Mouse (Mus musculus): ENCODE data around the gene Tspan17. TPM values are rescaled to one million over a fixed set of nuclear protein-coding genes. Genes with fewer than 3 reads are reported as not detected.

The Tspan17 gene
- total RNA-seq, 1 experiment = 10.4 TPM

DNA sequence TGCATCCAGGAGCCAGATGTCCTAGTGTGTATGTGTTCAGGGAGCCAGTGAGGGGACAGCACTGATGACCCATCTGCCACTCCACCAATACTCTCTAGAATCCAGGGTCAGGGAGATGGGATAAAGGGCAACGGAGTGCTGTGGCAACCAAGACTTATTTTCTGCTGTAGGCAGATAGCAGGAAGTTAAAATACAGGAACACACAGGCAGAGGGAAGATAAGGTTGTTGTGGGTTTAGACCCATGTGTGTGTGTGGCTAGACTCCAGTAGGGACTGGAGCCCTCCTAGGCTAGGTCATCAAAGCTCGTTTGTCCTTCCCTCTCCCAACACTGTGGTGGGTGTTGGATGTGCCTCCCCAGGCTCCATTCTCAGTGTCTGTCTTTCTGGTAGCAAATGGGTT, 32.8 kb downstream of the Tspan17 start:
- no peak overlapping the region for H3K9ac ChIP-seq (ENCODE audit: insufficient read depth, low read depth, low read length, poor library complexity, severe bottlenecking)
- TF ChIP-seq ZC3H11A (IDR thresholded peaks at IDR 0.05; ENCODE audit: borderline replicate concordance, low read depth, low read length) = no peak
- no peak for DNase-seq (ENCODE audit: low read depth, low spot score)
- H3K4me1 ChIP-seq (ENCODE audit: control insufficient read depth in 2 of 2, insufficient read depth in 2 of 2, low read length in 2 of 2, poor library complexity in 1 of 2) = peaks cover 9 to 24% of the 10 kb centered on the region in 2 experiments
- in situ Hi-C loops (cut with MboI; ENCODE audit: low sequenced_read_pairs in 2 of 2, unreplicated experiment in 2 of 2) = no loop called here
- no peaks in the 10 kb centered on the region for H3K9me3 ChIP-seq (ENCODE audit: control insufficient read depth, insufficient read depth, low read depth, low read length)
- H3K36me3 ChIP-seq (ENCODE audit: control insufficient read depth, insufficient read depth, low read length, poor library complexity, severe bottlenecking) = no peaks in the 10 kb centered on the region
- no peak overlapping the region for H3K4me3 ChIP-seq (ENCODE audit: insufficient read depth in 1 of 2, low read depth in 1 of 2, low read length in 2 of 2, poor library complexity in 1 of 2, severe bottlenecking in 1 of 2)
- no peak overlapping the region for H3K27ac ChIP-seq (ENCODE audit: insufficient read depth, low read depth, low read length, poor library complexity, severe bottlenecking)

- Histone ChIP-seq H3K9me3 (ENCODE audit: control insufficient read depth, insufficient read depth, low read depth, low read length) (no peaks in the 10 kb centered on the region), H3K4me3 (ENCODE audit: insufficient read depth in 1 of 2, low read depth in 1 of 2, low read length in 2 of 2, poor library complexity in 1 of 2, severe bottlenecking in 1 of 2) (peak overlapping the region; percentile 50 to 57), H3K27ac (ENCODE audit: insufficient read depth, low read depth, low read length, poor library complexity, severe bottlenecking) (no peak overlapping the region), H3K36me3 (ENCODE audit: control insufficient read depth, insufficient read depth, low read length, poor library complexity, severe bottlenecking) (no peaks in the 10 kb centered on the region), H3K9ac (ENCODE audit: insufficient read depth, low read depth, low read length, poor library complexity, severe bottlenecking) (peak overlapping the region; percentile 26; the same call in 1 of the 2 replicates), H3K4me1 (ENCODE audit: control insufficient read depth in 2 of 2, insufficient read depth in 2 of 2, low read length in 2 of 2, poor library complexity in 1 of 2) (peaks cover 7 to 16% of the 10 kb centered on the region in 2 experiments; a peak in 3 of 4 replicates)
- in situ Hi-C loops (cut with MboI; ENCODE audit: low sequenced_read_pairs in 2 of 2, unreplicated experiment in 2 of 2) = no loop called here
- peak; percentile 50 for DNase-seq (ENCODE audit: low read depth, low spot score)
- TF ChIP-seq CHD2 (IDR thresholded peaks at IDR 0.05; ENCODE audit: low read depth, low read length) = no peak
- no peak for TF ChIP-seq MAFK (IDR thresholded peaks at IDR 0.05; ENCODE audit: insufficient read depth, low read depth, low read length)
- TF ChIP-seq ZC3H11A (IDR thresholded peaks at IDR 0.05; ENCODE audit: borderline replicate concordance, low read depth, low read length) = no peak
- TF ChIP-seq ZNF384 (IDR thresholded peaks at IDR 0.05; ENCODE audit: low read depth, low read length) = no peak
- no peak for TF ChIP-seq HCFC1 (IDR thresholded peaks at IDR 0.05; ENCODE audit: borderline replicate concordance, insufficient read depth, low read length)
Observed at GRCm38 (mm10) chr13:54824111-54824931, 35.1 kb downstream of the Tspan17 start.

GRCm38 (mm10) chr13:54827992-54828391, 38.8 kb downstream of the Tspan17 start:
- Histone ChIP-seq H3K36me3 (ENCODE audit: control insufficient read depth, insufficient read depth, low read length, poor library complexity, severe bottlenecking) (no peaks in the 10 kb centered on the region), H3K4me1 (ENCODE audit: control insufficient read depth in 2 of 2, insufficient read depth in 2 of 2, low read length in 2 of 2, poor library complexity in 1 of 2) (peaks cover 3 to 12% of the 10 kb centered on the region in 2 experiments; a peak in 3 of 4 replicates), H3K9me3 (ENCODE audit: control insufficient read depth, insufficient read depth, low read depth, low read length) (no peaks in the 10 kb centered on the region), H3K9ac (ENCODE audit: insufficient read depth, low read depth, low read length, poor library complexity, severe bottlenecking) (no peak overlapping the region), H3K4me3 (ENCODE audit: insufficient read depth in 1 of 2, low read depth in 1 of 2, low read length in 2 of 2, poor library complexity in 1 of 2, severe bottlenecking in 1 of 2) (no peak overlapping the region), H3K27ac (ENCODE audit: insufficient read depth, low read depth, low read length, poor library complexity, severe bottlenecking) (no peak overlapping the region)
- TF ChIP-seq HCFC1 (IDR thresholded peaks at IDR 0.05; ENCODE audit: borderline replicate concordance, insufficient read depth, low read length) = no peak
- TF ChIP-seq ZC3H11A (IDR thresholded peaks at IDR 0.05; ENCODE audit: borderline replicate concordance, low read depth, low read length) = no peak
- TF ChIP-seq CHD2 (IDR thresholded peaks at IDR 0.05; ENCODE audit: low read depth, low read length) = no peak
- in situ Hi-C loops (cut with MboI; ENCODE audit: low sequenced_read_pairs in 2 of 2, unreplicated experiment in 2 of 2) = no loop called here
- DNase-seq (ENCODE audit: low read depth, low spot score) = no peak

- TF ChIP-seq ZNF384 (IDR thresholded peaks at IDR 0.05; ENCODE audit: low read depth, low read length) = no peak
- no peak for TF ChIP-seq MAFK (IDR thresholded peaks at IDR 0.05; ENCODE audit: insufficient read depth, low read depth, low read length)
- TF ChIP-seq HCFC1 (IDR thresholded peaks at IDR 0.05; ENCODE audit: borderline replicate concordance, insufficient read depth, low read length) = no peak
- TF ChIP-seq CHD2 (IDR thresholded peaks at IDR 0.05; ENCODE audit: low read depth, low read length) = no peak
- no peak for TF ChIP-seq ZC3H11A (IDR thresholded peaks at IDR 0.05; ENCODE audit: borderline replicate concordance, low read depth, low read length)
- no peaks in the 10 kb centered on the region for H3K9me3 ChIP-seq (ENCODE audit: control insufficient read depth, insufficient read depth, low read depth, low read length)
- in situ Hi-C loops (cut with MboI; ENCODE audit: low sequenced_read_pairs in 2 of 2, unreplicated experiment in 2 of 2) = no loop called here
- H3K36me3 ChIP-seq (ENCODE audit: control insufficient read depth, insufficient read depth, low read length, poor library complexity, severe bottlenecking) = no peaks in the 10 kb centered on the region
- H3K4me1 ChIP-seq (ENCODE audit: control insufficient read depth in 2 of 2, insufficient read depth in 2 of 2, low read length in 2 of 2, poor library complexity in 1 of 2) = peaks cover 3 to 11% of the 10 kb centered on the region in 2 experiments; a peak in 3 of 4 replicates
- no peak overlapping the region for H3K9ac ChIP-seq (ENCODE audit: insufficient read depth, low read depth, low read length, poor library complexity, severe bottlenecking)
- no peak overlapping the region for H3K27ac ChIP-seq (ENCODE audit: insufficient read depth, low read depth, low read length, poor library complexity, severe bottlenecking)
- H3K4me3 ChIP-seq (ENCODE audit: insufficient read depth in 1 of 2, low read depth in 1 of 2, low read length in 2 of 2, poor library complexity in 1 of 2, severe bottlenecking in 1 of 2) = no peak overlapping the region
- DNase-seq (ENCODE audit: low read depth, low spot score) = peak; percentile 40
Observed at GRCm38 (mm10) chr13:54828508-54828907, 39.3 kb downstream of the Tspan17 start.

All from ES-E14 (cell line).